Mouse (Mus musculus) monocyte, adult 2 months (primary cell): Measurements from ENCODE around the gene Tpr.

Experiments
- DNase-seq, 2 experiments: peaks; one replicate each; pipeline ENCODE4 v3.0.0; 2022; ENCODE audit warnings: low spot score in 2 of 2, low read depth in 1 of 2

Tpr gene

DNA sequence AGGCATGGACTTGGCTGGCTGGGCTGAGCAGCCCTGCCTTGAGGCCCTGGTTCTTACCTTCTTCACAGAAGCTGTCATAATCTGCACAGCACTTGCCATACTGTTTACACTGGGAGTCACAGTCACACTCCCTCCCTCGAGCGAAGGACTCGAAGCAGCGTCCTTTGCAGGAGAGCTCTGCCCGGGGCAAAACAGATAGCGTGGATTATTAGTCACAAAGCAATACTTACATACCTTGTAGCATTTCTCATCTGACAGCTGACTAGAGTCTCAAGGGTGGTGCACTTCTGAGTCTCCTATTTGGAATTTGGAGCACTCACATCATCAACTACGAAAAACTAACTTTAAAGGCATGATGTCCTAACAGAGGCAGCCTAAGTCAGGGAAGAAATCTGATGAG is 68.0 kb downstream of the Tpr start:
- no peak for DNase-seq

DNA sequence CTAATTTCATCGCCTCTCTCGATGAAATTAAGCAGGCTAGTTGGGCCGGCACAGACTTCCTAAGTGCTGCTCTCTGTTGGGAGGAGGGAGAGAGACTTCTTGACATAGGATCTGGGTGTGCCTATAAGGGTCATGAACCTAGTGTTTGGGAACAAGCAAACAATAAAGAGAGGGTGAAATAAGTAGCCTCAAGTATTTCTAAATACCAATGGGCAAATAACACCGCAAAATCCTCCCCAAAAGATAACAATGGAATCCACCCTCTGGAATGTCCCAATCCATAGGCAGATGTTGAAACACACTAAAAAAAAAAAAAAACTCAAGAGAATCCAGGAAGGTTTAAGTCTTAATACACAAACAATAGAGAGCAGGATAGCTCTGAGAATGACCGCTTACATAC is 70.4 kb downstream of the Tpr start:
- no peak for DNase-seq

DNA sequence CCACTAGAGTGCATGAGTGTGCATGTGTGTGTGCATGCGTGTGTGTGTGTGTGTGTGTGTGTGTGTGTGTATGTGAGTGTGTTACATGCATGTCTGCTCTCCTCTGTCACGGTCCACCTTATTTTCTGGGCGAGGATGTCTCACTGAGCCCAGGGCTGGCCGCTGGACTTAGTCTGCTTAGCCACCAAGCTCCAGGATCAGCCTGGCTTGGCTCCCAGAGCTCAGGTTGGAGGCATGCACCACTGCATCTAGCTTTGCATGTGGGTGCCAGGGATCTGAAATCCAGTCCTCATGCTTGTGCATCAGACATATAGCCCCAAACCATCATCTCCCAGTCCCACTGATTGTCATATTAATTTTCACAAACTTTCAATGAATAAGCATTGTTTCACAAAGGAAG is 71.1 kb downstream of the Tpr start:
- DNase-seq = no peak

DNA sequence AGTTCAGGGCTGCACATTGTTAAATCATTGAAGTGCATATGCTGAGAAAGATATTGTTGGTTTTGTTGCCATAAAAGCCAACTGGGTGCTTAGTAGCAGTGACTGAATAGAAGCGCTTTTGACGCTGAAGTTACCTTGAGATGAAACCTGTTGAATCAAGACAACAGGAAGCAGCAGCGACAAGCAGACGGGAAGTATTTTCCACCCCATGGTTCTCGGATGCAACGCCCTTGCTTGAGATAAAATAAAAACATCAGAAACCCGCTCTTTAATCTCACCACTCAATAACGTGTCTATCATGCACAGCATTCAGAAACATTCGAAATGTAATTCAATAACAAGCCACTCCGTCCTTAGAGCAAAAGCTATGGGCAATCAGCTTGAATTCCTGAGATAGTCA is 72.7 kb downstream of the Tpr start:
- DNase-seq = no peak

DNA sequence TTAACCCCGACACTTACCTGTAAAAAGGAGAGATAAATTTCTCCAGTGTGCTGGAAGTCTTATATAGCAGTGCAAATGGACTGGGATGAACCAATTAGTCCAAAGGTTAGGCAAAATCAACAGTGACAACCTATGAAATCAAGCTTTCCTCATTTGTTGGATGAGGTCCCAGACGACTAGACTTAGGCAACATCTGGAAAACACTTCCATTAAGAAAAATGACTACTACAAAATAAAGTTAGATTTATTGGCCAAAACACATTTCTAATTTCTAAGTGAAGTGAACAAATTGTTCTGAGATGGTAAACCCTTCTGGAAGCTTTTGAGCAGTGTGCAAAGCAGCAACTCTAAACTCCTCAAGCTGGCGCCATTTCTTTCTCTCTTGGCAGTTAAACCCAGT is 73.5 kb downstream of the Tpr start, which contains the start of gene Prg4:
Gene Prg4 (minus strand): TSS at position 34 of the 400 bp plus-strand sequence.
- DNase-seq = no peak

DNA sequence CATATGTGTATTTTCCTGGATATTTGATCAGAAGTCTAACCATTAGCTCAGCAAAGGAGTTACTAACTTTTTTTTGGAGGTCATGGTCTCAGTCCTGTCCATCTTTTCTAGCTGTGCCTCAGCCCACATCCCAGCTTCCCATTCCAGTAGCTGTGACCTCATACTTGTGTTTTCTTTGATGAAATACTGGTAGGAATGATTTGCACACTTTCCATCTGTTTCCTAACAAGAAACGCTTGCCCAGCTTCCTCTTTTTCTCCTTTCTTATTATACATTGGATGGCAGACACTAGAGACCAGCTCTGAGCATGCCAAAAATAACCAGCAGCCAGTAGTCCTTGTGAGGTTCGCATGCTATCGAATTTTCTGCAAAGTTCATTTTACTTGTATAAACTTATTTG is 77.4 kb downstream of the Tpr start:
- DNase-seq = no peak

DNA sequence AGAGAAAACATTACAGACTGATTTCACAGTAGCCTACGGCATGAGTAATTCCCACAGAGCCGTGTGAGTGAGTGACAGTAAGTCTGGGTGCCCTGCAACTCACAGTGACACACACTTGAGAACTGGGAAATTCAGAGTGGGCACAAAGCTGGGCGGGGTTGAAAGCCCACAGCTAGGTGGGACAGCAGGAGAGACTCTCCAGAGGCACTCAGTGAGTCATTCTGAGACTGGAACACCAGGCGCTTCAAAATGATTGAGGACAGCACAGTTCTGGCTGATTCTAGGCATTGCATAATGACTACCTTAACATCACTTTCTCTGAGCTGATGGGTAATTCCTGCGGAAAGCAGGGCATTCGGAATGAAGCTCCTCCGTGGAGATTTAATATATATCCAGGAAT is 79.9 kb downstream of the Tpr start:
- DNase-seq = no peak

DNA sequence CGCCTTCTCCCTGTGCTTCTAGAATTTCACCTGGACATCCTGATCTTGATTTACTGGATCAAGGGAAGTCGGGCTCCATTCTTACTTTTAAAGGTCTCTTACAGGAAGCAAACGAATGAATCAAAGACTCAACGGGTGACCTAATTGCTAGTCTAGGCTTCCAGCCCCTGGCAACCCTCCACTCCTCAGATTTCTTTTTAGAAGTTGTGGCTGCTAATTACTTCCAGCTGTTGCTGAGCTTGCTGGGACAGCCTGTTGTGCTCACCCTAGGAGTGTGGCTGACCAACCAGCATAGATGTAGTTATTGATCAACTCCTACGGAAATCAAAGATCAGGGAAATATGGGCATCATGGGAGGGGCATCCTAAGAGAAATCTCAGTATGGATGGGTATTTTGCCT is 88.0 kb downstream of the Tpr start:
- DNase-seq = no peak

DNA sequence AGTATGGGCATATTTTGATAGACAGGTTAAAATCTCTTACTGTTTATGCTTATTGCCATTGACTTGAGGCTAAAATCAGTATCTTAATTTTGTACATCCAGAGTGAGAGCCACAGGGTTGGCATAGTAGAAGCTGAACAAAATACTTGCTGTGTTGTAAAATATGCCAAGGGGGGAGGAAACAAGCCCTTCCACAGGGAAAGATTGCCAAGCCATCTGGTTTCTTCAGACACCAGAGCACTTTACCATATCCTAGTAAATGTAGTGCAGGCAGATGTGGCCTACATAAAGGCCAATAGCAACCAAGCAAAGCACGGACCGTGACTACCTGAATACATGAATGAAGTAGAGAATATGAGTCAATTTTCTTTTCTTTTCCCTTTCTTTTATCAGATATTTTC is 96.5 kb downstream of the Tpr start:
- no peak for DNase-seq

DNA sequence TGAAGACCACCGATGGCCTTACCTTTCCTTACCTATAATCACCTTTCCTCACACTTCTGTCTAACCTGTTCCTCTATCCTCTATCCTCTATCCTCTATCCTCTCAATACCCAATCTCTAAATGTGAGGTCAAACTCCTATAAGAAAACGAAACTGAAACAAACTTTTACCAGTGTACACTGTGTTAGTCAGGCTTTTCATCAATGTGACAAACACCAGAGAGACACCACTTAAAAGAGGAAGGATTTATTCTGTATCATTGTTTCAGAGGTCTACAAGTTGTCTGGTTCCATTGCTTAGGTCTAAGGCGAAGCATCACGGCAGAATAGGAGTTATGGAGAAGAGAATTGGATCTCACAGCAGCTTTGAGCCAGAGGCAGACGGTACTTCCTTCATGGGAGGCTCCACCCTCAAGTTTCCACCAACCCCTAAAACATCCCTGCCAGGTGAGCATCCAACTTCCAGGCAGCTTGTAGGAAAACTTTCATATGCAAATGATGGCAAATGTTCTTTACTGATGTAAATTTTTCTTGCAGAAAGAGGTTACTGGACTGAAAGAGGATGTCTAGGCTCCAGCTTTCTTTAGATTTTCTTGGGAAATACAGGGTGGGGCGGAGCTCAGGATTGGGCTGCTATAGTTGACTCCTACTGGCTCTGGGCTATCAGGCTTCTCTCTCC is 104.1 kb downstream of the Tpr start:
- no peak for DNase-seq

DNA sequence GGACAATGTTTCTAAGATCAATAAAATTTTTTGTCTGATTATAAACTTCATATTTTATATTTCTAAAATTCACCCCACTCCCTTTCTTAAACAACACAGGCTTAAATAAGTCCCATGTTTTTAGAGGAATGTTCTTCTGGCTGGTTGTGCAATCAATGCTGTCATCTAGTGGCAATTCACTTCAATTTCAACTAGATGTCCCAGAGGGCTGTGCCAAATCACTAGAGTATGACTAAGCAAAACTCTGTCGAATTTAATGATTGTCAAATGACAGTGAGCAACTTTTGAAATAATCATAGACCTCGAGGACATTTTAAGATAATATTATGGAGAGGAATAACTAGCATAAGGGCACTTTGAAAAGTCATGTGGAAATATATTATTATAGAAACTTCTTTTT is 105.1 kb downstream of the Tpr start:
- DNase-seq = no peak

DNA sequence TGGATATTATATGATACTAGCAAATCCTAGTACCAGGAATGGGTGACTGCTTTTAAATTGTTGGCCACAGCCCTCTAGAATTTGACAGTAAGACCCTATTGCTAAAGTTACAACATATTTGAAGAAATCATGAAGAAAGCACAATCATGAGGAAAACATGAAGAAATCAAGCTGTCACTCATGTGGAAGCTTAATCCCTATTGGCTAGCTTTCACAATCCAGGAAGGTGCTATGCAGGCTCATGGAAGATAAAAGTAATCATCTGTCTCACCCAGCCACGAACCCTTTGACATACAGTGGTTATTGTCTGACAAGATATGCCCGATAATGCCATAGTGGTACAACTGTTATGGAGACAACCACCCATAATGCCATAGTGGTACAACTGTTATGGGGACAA is 105.5 kb downstream of the Tpr start:
- no peak for DNase-seq
